Mouse (Mus musculus) megakaryocyte, embryonic 14.5 days (primary cell): ENCODE data around the gene Zfp341.

Experiments
- FLI1 ChIP-seq: IDR thresholded peaks from 2 replicates; pipeline ENCODE4 v1.6.1; 2012; ENCODE audit warnings: low read length, inconsistent platforms, mixed read lengths
- GATA1 ChIP-seq: IDR thresholded peaks from 3 replicates; pipeline ENCODE4 v1.6.1; 2012; ENCODE audit warnings: mixed read lengths, low read length, inconsistent platforms, borderline replicate concordance

DNA sequence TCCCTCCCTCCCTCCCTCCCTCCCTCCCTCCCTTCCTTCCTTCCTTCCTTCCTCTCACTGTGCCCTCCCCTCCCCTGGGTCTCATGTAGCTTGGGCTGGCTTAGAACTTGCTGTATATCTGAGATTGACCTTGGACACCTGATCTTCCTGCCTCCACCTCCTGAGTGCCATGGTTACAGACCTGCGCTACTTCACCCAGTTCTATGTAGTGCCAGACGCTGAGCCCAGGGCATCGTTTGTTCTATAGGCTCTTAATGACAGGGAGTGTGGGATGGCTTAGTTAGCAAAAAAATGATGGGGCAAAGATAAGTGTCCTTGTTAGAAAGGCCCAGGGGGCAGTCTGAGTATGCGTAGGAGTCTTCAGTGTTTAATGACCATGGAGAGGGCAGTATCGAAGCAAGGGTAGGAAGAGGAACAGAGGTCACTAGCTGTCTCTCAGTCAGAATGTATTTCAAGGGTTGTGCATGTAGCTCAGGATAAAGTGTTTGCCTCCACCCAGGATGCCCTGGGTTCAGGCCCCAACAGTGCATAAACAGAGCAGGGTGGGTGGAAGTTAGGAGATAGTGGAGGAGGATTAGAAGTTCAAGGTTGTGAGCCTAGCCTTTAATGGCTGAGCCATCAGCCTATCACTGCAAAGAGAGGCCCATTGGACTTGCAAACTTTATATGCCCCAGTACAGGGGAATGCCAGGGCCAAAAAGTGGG lies 20.1 kb downstream of the Zfp341 start:
- TF ChIP-seq GATA1 (no peak), FLI1 (no peak)
